Mouse (Mus musculus) embryonic fibroblast, embryonic 13.5 days (primary cell): ENCODE results near the gene Rnf169.

Source experiments
- CTCF ChIP-seq: IDR thresholded peaks from 2 replicates; pipeline ENCODE4 v1.5.1; 2011; ENCODE audit warnings: mild to moderate bottlenecking, control low read depth, low read length, moderate library complexity, borderline replicate concordance; ENCODE audit not compliant: insufficient read depth
- POLR2A ChIP-seq: IDR thresholded peaks from 2 replicates; pipeline ENCODE4 v1.6.1; 2011; ENCODE audit warnings: low read depth, mild to moderate bottlenecking, control low read depth, low read length, moderate library complexity

- TF ChIP-seq CTCF (no peak), POLR2A (no peak)
Observed at GRCm38 (mm10) chr7:100012515-100012914, 32.3 kb upstream of the Rnf169 start.
